Mouse (Mus musculus) heart, postnatal 0 days (tissue): ENCODE measurements around the gene Trappc6a.

ENCODE experiments used
- CTCF ChIP-seq: IDR thresholded peaks from 2 replicates; pipeline ENCODE4 v1.5.1; 2016; ENCODE audit warnings: antibody characterized with exemption, control low read depth, low read depth
- EP300 ChIP-seq: IDR thresholded peaks from 2 replicates; pipeline ENCODE4 v1.6.1; 2016; ENCODE audit warnings: antibody characterized with exemption, low read depth

DNA sequence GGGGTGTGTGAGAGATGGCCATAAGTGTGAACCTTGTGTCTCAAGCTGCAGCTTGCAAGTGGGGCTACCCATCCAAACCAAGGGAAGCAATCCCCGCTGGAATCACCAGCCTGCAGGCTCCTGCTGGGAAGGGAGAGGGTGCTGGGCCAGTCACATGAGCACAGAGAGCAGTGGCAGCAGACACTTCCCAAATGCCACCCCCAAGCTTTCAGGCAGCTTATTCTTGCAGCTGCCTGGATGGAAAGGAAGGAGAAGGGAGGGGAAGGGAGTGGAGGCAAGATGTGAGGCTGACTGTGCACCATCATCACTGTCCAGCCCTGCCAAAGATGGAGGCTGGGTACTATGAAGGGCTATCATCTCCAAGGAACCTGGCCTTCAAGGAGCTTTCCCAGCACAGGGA, 46.0 kb downstream of the Trappc6a start:
- TF ChIP-seq EP300 (no peak), CTCF (no peak)
